Mouse (Mus musculus) kidney, adult 10 weeks (tissue): ENCODE measurements around the gene Acox1. TPM values are rescaled to one million over a fixed set of nuclear protein-coding genes. Genes with fewer than 3 reads are reported as not detected.

Experiments used
- polyA plus RNA-seq: library from polyadenylated mRNA; stranded (reverse); fragments of 350-450 nt; fragmentation: Illumina TruSeq; extraction: RNeasy Lipid Tissue Mini Kit (QIAGEN cat#74804); gene quantifications from one replicate; pipeline ENCODE4 v1.2.3, GENCODE M21; 2014; ENCODE audit warnings: low read depth, low replicate concordance

Acox1 gene
- 274 TPM for polyA plus RNA-seq

GRCm38 (mm10) chr11:116198639-116199531, at the start of gene Acox1, which contains the start of gene Ten1:
Acox1 (minus strand) TSS chr11:116199045.
Ten1 (plus strand) TSS chr11:116198855.

GRCm38 (mm10) chr11:116237742-116238395, 39.0 kb upstream of the Acox1 start, which contains the start of gene Evpl:
Evpl (minus strand) TSS chr11:116238077.

GRCm38 (mm10) chr11:116167884-116168439, 30.9 kb downstream of the Acox1 start, which contains the start of gene Fbf1:
Fbf1 (minus strand) TSS chr11:116168166.

DNA sequence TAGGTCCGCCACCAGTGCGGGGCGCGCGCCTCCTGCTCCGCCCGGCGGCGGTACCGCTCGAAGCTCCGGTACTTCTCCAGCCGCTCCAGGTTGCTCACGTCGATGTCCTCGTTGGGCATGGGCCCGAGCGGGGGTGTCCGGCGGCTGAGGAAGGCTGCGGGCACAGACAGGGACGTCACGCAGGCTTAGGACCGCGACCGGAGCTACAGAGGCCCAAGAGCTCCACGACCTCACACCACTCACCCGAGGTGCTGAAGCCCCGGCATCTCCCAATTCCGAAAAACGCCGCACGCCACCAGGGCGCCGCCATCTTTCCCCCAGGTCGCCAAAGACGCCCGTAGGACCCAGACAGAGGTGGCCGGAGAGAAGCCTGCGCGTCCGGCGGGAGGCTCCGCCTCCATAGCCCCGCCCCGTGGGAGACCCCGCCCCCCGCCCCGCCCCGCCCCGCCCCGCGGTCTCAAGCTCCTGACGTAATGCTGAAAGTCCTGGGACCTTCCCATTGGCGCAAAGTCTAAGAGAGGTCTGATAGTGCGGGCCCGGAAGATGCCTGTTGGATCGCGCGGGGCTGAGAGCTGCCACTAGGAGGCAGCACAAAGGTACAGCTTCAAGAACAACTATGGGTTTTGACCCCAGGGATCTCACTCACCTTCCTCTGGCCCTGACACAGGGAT, 60.2 kb downstream of the Acox1 start, which contains the start of gene Mrpl38:
Gene Mrpl38 (minus strand): TSS at position 401 of the 671 bp plus-strand sequence.

DNA sequence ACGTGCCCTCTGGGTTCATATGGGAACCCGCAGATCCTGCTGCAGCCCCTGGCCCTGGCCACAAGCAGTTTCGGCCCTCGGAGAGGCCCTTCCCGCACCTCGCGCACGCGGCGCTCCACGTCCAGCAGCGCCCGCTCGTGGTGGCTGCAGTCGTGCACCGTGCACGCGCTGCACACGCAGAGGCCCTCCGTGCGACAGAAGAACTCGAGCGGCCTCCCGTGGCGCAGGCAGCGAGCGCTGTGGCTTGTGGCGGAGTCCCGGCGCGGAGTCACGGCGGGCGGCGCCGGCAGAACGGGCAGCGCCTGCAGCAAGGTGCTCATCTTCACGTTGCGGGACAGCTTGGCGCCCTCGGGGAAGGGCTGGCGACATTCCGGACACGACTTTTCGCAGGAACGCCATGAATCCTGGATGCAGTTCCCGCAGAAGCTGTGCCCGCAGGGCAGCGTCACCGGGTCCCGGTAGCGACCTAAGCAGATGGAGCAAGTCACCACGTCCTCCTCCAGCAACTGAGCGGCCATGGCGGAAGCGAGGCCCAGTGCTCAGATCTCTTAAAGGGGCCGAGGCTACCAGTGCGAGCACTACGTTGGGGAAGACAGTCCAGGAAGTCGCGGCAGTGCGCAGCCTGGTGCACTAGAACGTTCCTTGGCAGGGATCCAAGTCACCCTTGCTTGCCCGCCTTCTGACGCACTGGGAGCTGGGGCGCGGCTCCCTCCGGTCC, 68.2 kb downstream of the Acox1 start, which contains the start of gene Trim65:
Gene Trim65 (minus strand): TSS at position 641 of the 718 bp plus-strand sequence.

DNA sequence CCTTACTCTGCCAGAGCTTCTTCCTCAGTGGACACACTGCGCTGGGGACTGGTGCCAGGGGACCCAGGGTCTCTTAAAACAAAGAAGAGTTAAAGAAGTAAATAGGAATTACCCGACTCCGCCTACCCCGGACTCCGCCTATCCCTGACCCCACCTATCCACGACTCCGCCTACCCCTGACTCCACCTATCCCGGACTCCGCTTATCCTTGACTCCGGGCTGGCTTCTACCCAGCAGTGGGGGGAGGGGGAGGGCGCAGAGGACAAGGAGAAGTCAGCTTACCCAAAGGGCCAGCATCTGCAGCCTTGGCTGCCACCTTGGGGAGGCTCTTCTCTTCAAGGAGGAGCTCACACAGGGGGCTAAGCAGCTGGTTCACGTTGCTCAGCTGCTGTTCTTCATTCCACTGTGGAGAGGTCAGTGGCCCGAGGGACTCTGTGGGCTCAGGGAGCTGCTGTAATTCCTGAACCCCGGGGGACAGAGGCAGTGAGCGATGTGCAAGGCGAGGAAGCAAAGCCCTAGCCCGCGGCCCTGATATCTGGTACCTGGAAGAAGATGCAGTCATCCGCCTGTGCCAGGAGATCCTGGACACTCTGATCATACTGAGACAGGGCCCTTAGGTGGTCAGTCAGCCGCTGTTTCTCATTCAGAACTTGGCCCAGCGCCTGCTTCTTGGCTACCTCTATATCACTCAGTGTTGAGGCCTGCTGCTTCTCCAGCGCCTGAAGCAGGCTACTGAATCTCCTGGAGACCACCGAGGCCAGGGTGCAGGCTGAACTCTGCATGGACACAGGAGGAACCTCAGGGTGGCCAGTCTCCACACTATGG, 71.5 kb downstream of the Acox1 start, which contains the start of gene Trim47:
Gene Trim47 (minus strand): TSS at position 55 of the 825 bp plus-strand sequence.

Other genes with a start within 250 kb of the Acox1 start
- gene Itgb4, start 224.3 kb downstream of the Acox1 start, polyA plus RNA-seq: not detected
- gene Galk1, start 186.3 kb downstream of the Acox1 start, polyA plus RNA-seq: not detected
- gene H3f3b, start 171.1 kb downstream of the Acox1 start, polyA plus RNA-seq: 617 TPM
- 1.1 TPM for gene Unk, start 168.7 kb downstream of the Acox1 start, polyA plus RNA-seq
- not detected for gene Unc13d, start 121.1 kb downstream of the Acox1 start, polyA plus RNA-seq
- 27.0 TPM for gene Wbp2, start 112.0 kb downstream of the Acox1 start, polyA plus RNA-seq
- gene Trim47, start 71.8 kb downstream of the Acox1 start, polyA plus RNA-seq: not detected
- 5.3 TPM for gene Trim65, start 67.9 kb downstream of the Acox1 start, polyA plus RNA-seq
- gene Mrpl38, start 60.2 kb downstream of the Acox1 start, polyA plus RNA-seq: 4.2 TPM
- gene Fbf1, start 30.9 kb downstream of the Acox1 start, polyA plus RNA-seq: 7.5 TPM
- gene Ten1, start 190 bp downstream of the Acox1 start, polyA plus RNA-seq: 0.93 TPM
- gene Evpl, start 39.0 kb upstream of the Acox1 start, polyA plus RNA-seq: not detected
- 7.7 TPM for gene Srp68, start 75.2 kb upstream of the Acox1 start, polyA plus RNA-seq
- gene Galr2, start 81.9 kb upstream of the Acox1 start, polyA plus RNA-seq: not detected
- 7.0 TPM for gene Exoc7, start 108.2 kb upstream of the Acox1 start, polyA plus RNA-seq
- gene Foxj1, start 136.4 kb upstream of the Acox1 start, polyA plus RNA-seq: not detected
- gene Rnf157, start 214.0 kb upstream of the Acox1 start, polyA plus RNA-seq: 0.36 TPM
- 2.3 TPM for gene Ubald2, start 235.0 kb upstream of the Acox1 start, polyA plus RNA-seq